Mouse (Mus musculus) G1E (cell line): Measurements from ENCODE around the gene Tmem62. TPM values are rescaled to one million over a fixed set of nuclear protein-coding genes. Genes with fewer than 3 reads are reported as not detected.
"Not testable (repeated sequence)": the region's sequence is repeated elsewhere in the genome, so short reads cannot be mapped to it uniquely, and the experiment has no call there.

Experiments
- ATAC-seq: 2 replicates; pipeline ENCODE4 v1.8.0; 2016; ENCODE audit warnings: mild to moderate bottlenecking; ENCODE audit not compliant: insufficient number of reproducible peaks, poor library complexity, low FRiP score, severe bottlenecking; ENCODE audit errors: extremely low read depth
- DNase-seq: peaks from one replicate; pipeline ENCODE4 v3.0.0; 2012; ENCODE audit warnings: low spot score
- H3K27me3 ChIP-seq: 2 replicates; pipeline ENCODE4 v1.6.1; 2012; ENCODE audit warnings: mild to moderate bottlenecking, low read length, inconsistent platforms; ENCODE audit not compliant: insufficient read depth
- H3K36me3 ChIP-seq: replicated peaks from 2 replicates; pipeline ENCODE3; 2012; ENCODE audit warnings: mild to moderate bottlenecking, inconsistent platforms
- H3K4me1 ChIP-seq: 2 replicates; pipeline ENCODE4 v1.6.1; 2012; ENCODE audit warnings: low read depth, low read length, inconsistent platforms, mixed read lengths; ENCODE audit not compliant: insufficient read depth
- H3K4me3 ChIP-seq: 2 replicates; pipeline ENCODE4 v1.5.1; 2012; ENCODE audit warnings: low read depth, mild to moderate bottlenecking, inconsistent platforms, low read length, moderate library complexity, mixed read lengths
- H3K9me3 ChIP-seq: replicated peaks from 2 replicates; pipeline ENCODE4 v1.6.1; 2012; ENCODE audit warnings: inconsistent platforms
- CTCF ChIP-seq: IDR thresholded peaks from 2 replicates; pipeline ENCODE4 v1.5.1; 2012; ENCODE audit warnings: low read depth, low read length, inconsistent platforms, mixed read lengths
- GATA1 ChIP-seq: IDR thresholded peaks from 2 replicates; pipeline ENCODE4 v1.6.1; 2012; ENCODE audit warnings: borderline replicate concordance, low read length, inconsistent platforms, mixed read lengths
- GATA2 ChIP-seq: IDR thresholded peaks from 2 replicates; pipeline ENCODE4 v1.6.1; 2012; ENCODE audit warnings: low read depth, low read length, inconsistent platforms, borderline replicate concordance
- POLR2AphosphoS5 ChIP-seq: IDR thresholded peaks from 2 replicates; pipeline ENCODE4 v1.6.1; 2012; ENCODE audit warnings: low read depth, low read length, inconsistent platforms; ENCODE audit not compliant: insufficient replicate concordance
- TAL1 ChIP-seq: conservative IDR thresholded peaks from 2 replicates; pipeline ENCODE4 v1.6.1; 2012; ENCODE audit warnings: low read depth, low read length, inconsistent platforms, mixed read lengths
- polyA plus RNA-seq: library from polyadenylated mRNA; stranded (reverse); fragments of >175 nt; gene quantifications from 2 replicates; pipeline ENCODE4 v1.2.3, GENCODE M21; 2012
- total RNA-seq, 2 experiments: library from RNA; stranded (forward) in 1 of 2; stranded (reverse) in 1 of 2; fragments of 200-1000 nt in 1 of 2; fragments of >200 nt in 1 of 2; fragmentation: Nextera tagmentation in 1 of 2; gene quantifications; 2 replicates each; pipeline ENCODE4 v1.2.3; 2014 to 2017

The Tmem62 gene
- total and polyA plus RNA-seq, 3 experiments, result 1.7 to 16.9 (median 16.7) TPM

GRCm38 (mm10) chr2:120985241-120985640, 8.4 kb downstream of the Tmem62 start:
- no peaks in the 10 kb centered on the region for H3K4me1 ChIP-seq
- no peak for DNase-seq
- ATAC-seq, result no peak
- H3K36me3 ChIP-seq, result peaks cover 40% of the 10 kb centered on the region
- no peak for TF ChIP-seq GATA2
- TF ChIP-seq TAL1, result no peak
- TF ChIP-seq POLR2AphosphoS5, result no peak
- no peak for TF ChIP-seq CTCF
- TF ChIP-seq GATA1, result no peak
- H3K4me3 ChIP-seq, result no peak overlapping the region
- H3K27me3 ChIP-seq, result no peaks in the 10 kb centered on the region
- H3K9me3 ChIP-seq, result no peaks in the 10 kb centered on the region

GRCm38 (mm10) chr2:120991196-120991595, 14.4 kb downstream of the Tmem62 start:
- H3K9me3 ChIP-seq, result no peaks in the 10 kb centered on the region
- H3K36me3 ChIP-seq, result peaks cover 37% of the 10 kb centered on the region
- no peaks in the 10 kb centered on the region for H3K27me3 ChIP-seq
- no peak for TF ChIP-seq CTCF
- no peak for TF ChIP-seq GATA1
- no peak for TF ChIP-seq GATA2
- no peak for TF ChIP-seq POLR2AphosphoS5
- no peak for TF ChIP-seq TAL1
- H3K4me3 ChIP-seq, result no peak overlapping the region
- peaks cover 4% of the 10 kb centered on the region; the same call in 1 of the 2 replicates for H3K4me1 ChIP-seq
- DNase-seq (no peak), ATAC-seq (no peak)

GRCm38 (mm10) chr2:120996607-120997006, 19.8 kb downstream of the Tmem62 start:
- DNase-seq, H3K27me3 ChIP-seq, H3K9me3 ChIP-seq: not testable (repeated sequence)

GRCm38 (mm10) chr2:120998863-120999262, 22.0 kb downstream of the Tmem62 start:
- H3K9me3 ChIP-seq, result no peaks in the 10 kb centered on the region
- H3K4me3 ChIP-seq, result no peak overlapping the region
- no peak for ATAC-seq
- H3K36me3 ChIP-seq, result peaks cover 42% of the 10 kb centered on the region
- no peaks in the 10 kb centered on the region for H3K27me3 ChIP-seq
- H3K4me1 ChIP-seq, result no peaks in the 10 kb centered on the region
- TF ChIP-seq CTCF (no peak), POLR2AphosphoS5 (no peak), GATA1 (no peak), GATA2 (no peak), TAL1 (no peak)
- no peak for DNase-seq

More at GRCm38 (mm10) chr2:120996607-120997006, 19.8 kb downstream of the Tmem62 start:
- not testable (repeated sequence) for H3K4me3 ChIP-seq, H3K4me1 ChIP-seq, ATAC-seq
- H3K36me3 ChIP-seq, result peaks cover 42% of the 10 kb centered on the region

GRCm38 (mm10) chr2:121003586-121003985, 26.8 kb downstream of the Tmem62 start:
- no peak for ATAC-seq
- DNase-seq, result no peak
- no peak overlapping the region for H3K4me3 ChIP-seq

GRCm38 (mm10) chr2:121004018-121004811, 27.4 kb downstream of the Tmem62 start:
- Histone ChIP-seq H3K4me1 (peaks cover 9% of the 10 kb centered on the region), H3K4me3 (no peak overlapping the region), H3K27me3 (no peaks in the 10 kb centered on the region), H3K9me3 (no peaks in the 10 kb centered on the region), H3K36me3 (peaks cover 39% of the 10 kb centered on the region)
- ATAC-seq (no peak), DNase-seq (no peak)
- TF ChIP-seq CTCF (no peak), GATA1 (no peak), GATA2 (no peak), POLR2AphosphoS5 (no peak), TAL1 (no peak)

More at GRCm38 (mm10) chr2:121003586-121003985, 26.8 kb downstream of the Tmem62 start:
- H3K27me3 ChIP-seq, result no peaks in the 10 kb centered on the region
- H3K36me3 ChIP-seq, result peaks cover 42% of the 10 kb centered on the region
- H3K4me1 ChIP-seq, result peaks cover 4% of the 10 kb centered on the region
- H3K9me3 ChIP-seq, result no peaks in the 10 kb centered on the region
- TF ChIP-seq CTCF, result no peak
- no peak for TF ChIP-seq TAL1
- TF ChIP-seq POLR2AphosphoS5, result no peak
- no peak for TF ChIP-seq GATA2
- TF ChIP-seq GATA1, result no peak

- Histone ChIP-seq H3K9me3 (no peaks in the 10 kb centered on the region), H3K27me3 (no peaks in the 10 kb centered on the region), H3K4me3 (no peak overlapping the region), H3K36me3 (peaks cover 44% of the 10 kb centered on the region), H3K4me1 (peaks cover 15% of the 10 kb centered on the region)
- ATAC-seq (no peak), DNase-seq (no peak)
- TF ChIP-seq TAL1 (no peak), CTCF (no peak), GATA2 (no peak), POLR2AphosphoS5 (no peak), GATA1 (no peak)
These were observed 30.2 kb downstream of the Tmem62 start for GRCm38 (mm10) chr2:121006986-121007385.
